Mouse (Mus musculus) liver, embryonic 13.5 days (tissue): ENCODE measurements at regions not wholly inside any gene's neighbourhood (a gene's known extent, or its start where the extent isn't known, plus 50 kb on each side); places are given as distances from the start of the nearest gene placed in this dataset.

Source experiments
- ATAC-seq: fragments of 200-750 bp; cut with Nextera tagmentation; 2 replicates; pipeline ENCODE4 v1.8.0; 2017; ENCODE audit warnings: low read depth, mild to moderate bottlenecking, moderate number of reproducible peaks, moderate library complexity
- DNase-seq: peaks from one replicate; pipeline ENCODE4 v3.0.0; 2022
- H3K27ac ChIP-seq: fragments of 300-500 bp; sonication (generic); 2 replicates; pipeline ENCODE4 v1.5.1; 2015; ENCODE audit warnings: moderate library complexity, mild to moderate bottlenecking, inconsistent platforms
- H3K27me3 ChIP-seq: fragments of 300-500 bp; sonication (generic); 2 replicates; pipeline ENCODE4 v1.6.1; 2015; ENCODE audit warnings: mild to moderate bottlenecking, inconsistent platforms
- H3K36me3 ChIP-seq: fragments of 300-500 bp; sonication (generic); 2 replicates; pipeline ENCODE4 v1.6.1; 2015; ENCODE audit warnings: mild to moderate bottlenecking, inconsistent platforms
- H3K4me1 ChIP-seq: fragments of 300-500 bp; sonication (generic); replicated peaks from 2 replicates; pipeline ENCODE4 v1.6.1; 2015; ENCODE audit warnings: inconsistent platforms
- H3K4me2 ChIP-seq: fragments of 300-500 bp; sonication (generic); 2 replicates; pipeline ENCODE4 v1.6.1; 2015; ENCODE audit warnings: inconsistent platforms, mild to moderate bottlenecking, moderate library complexity
- H3K4me3 ChIP-seq: fragments of 300-500 bp; sonication (generic); replicated peaks from 2 replicates; pipeline ENCODE4 v1.5.1; 2015; ENCODE audit warnings: mild to moderate bottlenecking, inconsistent platforms
- H3K9ac ChIP-seq: fragments of 300-500 bp; sonication (generic); 2 replicates; pipeline ENCODE4 v1.6.1; 2015; ENCODE audit warnings: mild to moderate bottlenecking, inconsistent platforms
- H3K9me3 ChIP-seq: fragments of 300-500 bp; sonication (generic); replicated peaks from 2 replicates; pipeline ENCODE4 v1.6.1; 2016; ENCODE audit warnings: inconsistent platforms
- WGBS: fragments of 180-500 bp; shearing (Covaris S2); methylation state at CpG from one replicate; pipeline ENCODE4 v1.1.7; 2015; ENCODE audit not compliant: insufficient replicate concordance; 5-methylcytosine and 5-hydroxymethylcytosine counted together

DNA sequence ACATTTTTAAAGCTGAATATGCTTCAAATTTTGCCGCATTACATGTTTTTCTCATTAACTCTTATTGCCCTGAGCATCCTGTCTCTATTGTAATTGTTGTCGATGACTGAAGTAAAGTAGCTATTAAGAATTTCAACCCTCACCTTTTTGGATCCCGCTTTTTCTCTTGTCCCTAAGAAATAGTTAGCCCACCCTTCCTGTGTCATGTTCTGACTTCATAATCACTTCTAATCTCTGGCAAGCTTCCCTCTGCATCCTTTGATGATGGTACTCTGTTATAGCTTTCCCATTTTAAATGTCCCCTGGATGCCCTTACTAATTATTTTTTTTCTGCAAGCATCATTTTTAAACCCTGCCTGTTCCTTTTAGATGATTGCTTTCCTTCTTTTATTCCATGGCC lies 191.3 kb downstream of the Cxxc4 start:
- Histone ChIP-seq H3K9me3 (no peaks in the 10 kb centered on the region), H3K36me3 (no peaks in the 10 kb centered on the region), H3K27ac (no peak overlapping the region), H3K27me3 (no peaks in the 10 kb centered on the region), H3K4me2 (no peak overlapping the region), H3K4me3 (no peak overlapping the region), H3K4me1 (no peaks in the 10 kb centered on the region), H3K9ac (no peak overlapping the region)
- 67% methylated on average over 3 of the region's 3 CpGs for WGBS
- DNase-seq (no peak), ATAC-seq (no peak)

GRCm38 (mm10) chr3:134466611-134467010 lies 230.3 kb downstream of the Cxxc4 start:
- Histone ChIP-seq H3K27me3 (no peaks in the 10 kb centered on the region), H3K4me3 (no peak overlapping the region), H3K4me2 (no peak overlapping the region), H3K4me1 (no peaks in the 10 kb centered on the region), H3K9ac (no peak overlapping the region), H3K9me3 (no peaks in the 10 kb centered on the region), H3K27ac (no peak overlapping the region), H3K36me3 (no peaks in the 10 kb centered on the region)
- ATAC-seq (no peak), DNase-seq (no peak)
- WGBS, result 64% methylated on average over 1 of the region's 1 CpGs

DNA sequence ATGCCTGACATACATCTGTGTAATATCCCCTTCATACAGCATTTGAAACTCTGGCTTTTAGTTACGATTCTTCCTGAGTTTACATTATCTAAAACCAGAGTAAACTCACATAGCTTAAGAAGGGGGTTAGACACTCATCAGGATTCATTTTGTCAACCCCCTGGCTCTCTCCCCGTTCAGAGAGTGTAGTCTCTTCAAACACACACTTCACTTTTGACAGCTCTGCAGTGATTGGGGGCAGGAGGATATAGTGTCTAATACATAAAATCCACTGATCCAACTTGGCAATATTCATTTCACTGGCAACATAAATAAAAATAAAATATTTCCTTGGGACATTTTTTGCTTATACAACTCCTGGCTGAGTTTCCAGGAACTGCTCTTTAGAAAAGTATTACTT lies 251.0 kb downstream of the Cxxc4 start:
- Histone ChIP-seq H3K36me3 (no peaks in the 10 kb centered on the region), H3K9me3 (no peaks in the 10 kb centered on the region), H3K4me3 (no peak overlapping the region), H3K4me2 (no peak overlapping the region), H3K9ac (no peak overlapping the region), H3K27ac (no peak overlapping the region), H3K27me3 (no peaks in the 10 kb centered on the region), H3K4me1 (no peaks in the 10 kb centered on the region)
- DNase-seq, result no peak
- WGBS, result 38% methylated on average over 2 of the region's 2 CpGs
- no peak for ATAC-seq

- Histone ChIP-seq H3K27ac (no peak overlapping the region), H3K4me1 (no peaks in the 10 kb centered on the region), H3K4me3 (no peak overlapping the region), H3K9ac (no peak overlapping the region), H3K9me3 (no peaks in the 10 kb centered on the region), H3K36me3 (no peaks in the 10 kb centered on the region), H3K27me3 (no peaks in the 10 kb centered on the region), H3K4me2 (no peak overlapping the region)
- ATAC-seq (no peak), DNase-seq (no peak)
- 75% methylated on average over 5 of the region's 5 CpGs for WGBS
Observed at GRCm38 (mm10) chr3:134489966-134490543, 253.8 kb downstream of the Cxxc4 start.

GRCm38 (mm10) chr3:134509702-134510101 lies 273.4 kb downstream of the Cxxc4 start:
- H3K9ac ChIP-seq, result no peak overlapping the region
- no peaks in the 10 kb centered on the region for H3K36me3 ChIP-seq
- H3K9me3 ChIP-seq, result no peaks in the 10 kb centered on the region
- H3K4me3 ChIP-seq, result no peak overlapping the region
- ATAC-seq, result no peak
- 61% methylated on average over 6 of the region's 6 CpGs for WGBS
- DNase-seq, result no peak
- no peaks in the 10 kb centered on the region for H3K27me3 ChIP-seq
- no peaks in the 10 kb centered on the region for H3K4me1 ChIP-seq
- no peak overlapping the region for H3K27ac ChIP-seq
- H3K4me2 ChIP-seq, result no peak overlapping the region

DNA sequence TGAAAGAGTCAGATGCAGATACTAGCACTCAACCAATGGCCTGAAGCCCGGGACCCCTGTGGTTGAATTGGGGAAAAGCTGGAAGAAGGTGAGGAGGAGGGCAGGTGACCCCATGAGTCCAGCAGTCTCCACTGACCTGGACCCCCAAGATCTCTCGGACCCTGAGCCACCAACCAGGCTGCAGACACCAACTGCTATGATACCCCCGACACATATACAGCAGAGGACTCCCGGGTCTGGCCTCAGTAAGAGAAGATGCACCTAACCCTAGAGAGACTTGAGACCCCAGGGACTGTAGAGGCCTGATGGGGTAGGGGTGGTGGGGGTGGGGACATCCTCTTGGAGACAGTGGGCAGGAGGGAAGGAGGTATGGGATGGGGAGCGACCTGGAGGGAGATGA lies 289.5 kb downstream of the Cxxc4 start:
- H3K36me3 ChIP-seq, result no peaks in the 10 kb centered on the region
- H3K4me3 ChIP-seq, result no peak overlapping the region
- H3K27ac ChIP-seq, result no peak overlapping the region
- DNase-seq (no peak), ATAC-seq (no peak)
- H3K9me3 ChIP-seq, result no peaks in the 10 kb centered on the region
- H3K4me2 ChIP-seq, result no peak overlapping the region
- no peaks in the 10 kb centered on the region for H3K27me3 ChIP-seq
- H3K9ac ChIP-seq, result no peak overlapping the region
- H3K4me1 ChIP-seq, result no peaks in the 10 kb centered on the region
- WGBS, result 62% methylated on average over 5 of the region's 5 CpGs

- H3K9me3 ChIP-seq, result no peaks in the 10 kb centered on the region
- no peak for ATAC-seq
- WGBS, result 49% methylated on average over 2 of the region's 2 CpGs
Observed at GRCm38 (mm10) chr3:134560144-134560543, 268.7 kb upstream of the Tacr3 start.

DNA sequence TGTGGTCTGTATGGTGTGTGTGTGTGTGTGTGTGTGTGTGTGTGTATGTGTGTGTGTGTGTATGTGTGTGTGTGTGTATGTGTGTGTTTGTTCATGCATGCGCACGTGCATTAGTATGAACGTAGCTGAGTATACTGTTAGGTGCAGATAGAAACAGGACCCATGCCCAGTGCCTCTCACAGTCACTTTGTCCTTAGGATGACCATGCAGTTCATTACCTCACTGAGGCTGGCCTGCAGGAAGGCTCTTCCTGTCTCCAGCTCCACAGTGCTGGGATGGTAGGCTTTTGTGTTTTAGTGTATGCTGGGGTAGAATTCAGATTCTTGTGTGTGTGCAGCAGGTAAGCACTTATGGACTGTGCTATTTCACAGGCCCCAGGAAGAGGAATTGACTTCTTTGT lies 250.0 kb upstream of the Tacr3 start:
- no peak for DNase-seq
- Histone ChIP-seq H3K9ac (no peak overlapping the region), H3K4me3 (no peak overlapping the region), H3K36me3 (no peaks in the 10 kb centered on the region), H3K27me3 (no peaks in the 10 kb centered on the region), H3K4me2 (no peak overlapping the region), H3K4me1 (no peaks in the 10 kb centered on the region), H3K27ac (no peak overlapping the region), H3K9me3 (no peaks in the 10 kb centered on the region)
- no peak for ATAC-seq
- 68% methylated on average over 3 of the region's 3 CpGs for WGBS

More at GRCm38 (mm10) chr3:134560144-134560543, 268.7 kb upstream of the Tacr3 start:
- no peak overlapping the region for H3K27ac ChIP-seq
- H3K9ac ChIP-seq, result no peak overlapping the region
- H3K4me2 ChIP-seq, result no peak overlapping the region
- no peaks in the 10 kb centered on the region for H3K27me3 ChIP-seq
- DNase-seq, result no peak
- H3K4me3 ChIP-seq, result no peak overlapping the region
- no peaks in the 10 kb centered on the region for H3K4me1 ChIP-seq
- no peaks in the 10 kb centered on the region for H3K36me3 ChIP-seq

DNA sequence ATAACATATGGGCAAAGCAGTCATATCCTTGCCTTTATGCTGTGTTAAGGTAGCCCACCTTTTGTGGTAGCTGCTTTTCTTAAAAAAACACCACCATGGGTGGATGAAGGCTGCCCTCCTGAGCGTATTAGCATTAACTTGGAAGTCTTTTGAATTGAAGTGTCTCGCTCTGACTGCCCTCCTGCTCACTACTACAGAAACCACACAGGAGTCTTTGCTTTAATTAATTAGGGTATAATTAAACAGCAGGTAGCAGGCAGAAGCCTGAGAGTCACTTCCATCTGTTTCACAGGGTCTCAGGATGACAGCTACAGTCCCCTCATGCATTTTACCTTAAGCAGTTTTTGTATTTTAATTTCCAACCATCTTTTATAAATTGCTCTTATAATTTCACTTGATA lies 240.2 kb upstream of the Tacr3 start:
- no peak for DNase-seq
- Histone ChIP-seq H3K9me3 (no peaks in the 10 kb centered on the region), H3K27me3 (no peaks in the 10 kb centered on the region), H3K9ac (no peak overlapping the region), H3K4me1 (no peaks in the 10 kb centered on the region), H3K4me3 (no peak overlapping the region), H3K36me3 (no peaks in the 10 kb centered on the region), H3K4me2 (no peak overlapping the region), H3K27ac (no peak overlapping the region)
- no peak for ATAC-seq
- 37% methylated on average over 2 of the region's 2 CpGs for WGBS

GRCm38 (mm10) chr3:134602919-134603318 lies 225.9 kb upstream of the Tacr3 start:
- no peaks in the 10 kb centered on the region for H3K9me3 ChIP-seq
- H3K9ac ChIP-seq, result no peak overlapping the region
- DNase-seq, result no peak
- no peaks in the 10 kb centered on the region for H3K36me3 ChIP-seq
- no peaks in the 10 kb centered on the region for H3K27me3 ChIP-seq
- ATAC-seq, result no peak
- H3K4me1 ChIP-seq, result no peaks in the 10 kb centered on the region
- 69% methylated on average over 4 of the region's 4 CpGs for WGBS
- H3K27ac ChIP-seq, result no peak overlapping the region
- no peak overlapping the region for H3K4me2 ChIP-seq
- H3K4me3 ChIP-seq, result no peak overlapping the region

- Histone ChIP-seq H3K27me3 (no peaks in the 10 kb centered on the region), H3K9ac (no peak overlapping the region), H3K36me3 (no peaks in the 10 kb centered on the region), H3K4me2 (no peak overlapping the region), H3K4me1 (no peaks in the 10 kb centered on the region), H3K27ac (no peak overlapping the region), H3K4me3 (no peak overlapping the region), H3K9me3 (no peaks in the 10 kb centered on the region)
- no peak for DNase-seq
- 52% methylated on average over 6 of the region's 6 CpGs for WGBS
- ATAC-seq, result no peak
Observed at GRCm38 (mm10) chr3:134605356-134605771, 223.4 kb upstream of the Tacr3 start.

GRCm38 (mm10) chr3:134610244-134610643 lies 218.6 kb upstream of the Tacr3 start:
- no peaks in the 10 kb centered on the region for H3K36me3 ChIP-seq
- H3K4me3 ChIP-seq, result no peak overlapping the region
- H3K9me3 ChIP-seq, result no peaks in the 10 kb centered on the region
- no peak overlapping the region for H3K4me2 ChIP-seq
- H3K27ac ChIP-seq, result no peak overlapping the region
- no peak for ATAC-seq
- H3K27me3 ChIP-seq, result no peaks in the 10 kb centered on the region
- WGBS, result 56% methylated on average over 4 of the region's 4 CpGs
- no peaks in the 10 kb centered on the region for H3K4me1 ChIP-seq
- DNase-seq, result no peak
- no peak overlapping the region for H3K9ac ChIP-seq
